Mouse (Mus musculus) 3T3-L1 (cell line): Measurements from ENCODE around the gene Adgrg1.

Source experiments
- DNase-seq: peaks from one replicate; pipeline ENCODE4 v3.0.0-alpha.2; 2015; ENCODE audit warnings: low read depth, low spot score

The Adgrg1 gene

GRCm38 (mm10) chr8:94976651-94977417, 2.3 kb downstream of the Adgrg1 start:
- DNase-seq, result no peak

GRCm38 (mm10) chr8:94978131-94978530, 3.6 kb downstream of the Adgrg1 start:
- DNase-seq, result no peak

GRCm38 (mm10) chr8:94978593-94979319, 4.2 kb downstream of the Adgrg1 start:
- DNase-seq, result no peak

GRCm38 (mm10) chr8:94980176-94980575, 5.6 kb downstream of the Adgrg1 start:
- DNase-seq, result no peak

- no peak for DNase-seq
Observed at GRCm38 (mm10) chr8:94980976-94981375, 6.4 kb downstream of the Adgrg1 start.

- DNase-seq, result no peak
Observed at GRCm38 (mm10) chr8:94981848-94982247, 7.3 kb downstream of the Adgrg1 start.

- no peak for DNase-seq
Observed at GRCm38 (mm10) chr8:94983146-94983545, 8.6 kb downstream of the Adgrg1 start.

GRCm38 (mm10) chr8:94983881-94984516, 9.4 kb downstream of the Adgrg1 start:
- peak; percentile 90 for DNase-seq

- no peak for DNase-seq
Observed at GRCm38 (mm10) chr8:94985023-94985422, 10.5 kb downstream of the Adgrg1 start.

- no peak for DNase-seq
Observed at GRCm38 (mm10) chr8:94986676-94987075, 12.1 kb downstream of the Adgrg1 start.

- DNase-seq, result no peak
Observed at GRCm38 (mm10) chr8:94987553-94987952, 13.0 kb downstream of the Adgrg1 start.

- no peak for DNase-seq
Observed at GRCm38 (mm10) chr8:94988619-94989018, 14.1 kb downstream of the Adgrg1 start.

GRCm38 (mm10) chr8:94989711-94990110, 15.2 kb downstream of the Adgrg1 start:
- DNase-seq, result no peak

- no peak for DNase-seq
Observed at GRCm38 (mm10) chr8:94990598-94991453, 16.3 kb downstream of the Adgrg1 start.

- DNase-seq, result no peak
Observed at GRCm38 (mm10) chr8:94991454-94991994, 17.0 kb downstream of the Adgrg1 start.

GRCm38 (mm10) chr8:94992010-94992409, 17.5 kb downstream of the Adgrg1 start:
- no peak for DNase-seq

GRCm38 (mm10) chr8:94992534-94992933, 18.0 kb downstream of the Adgrg1 start:
- DNase-seq, result no peak

GRCm38 (mm10) chr8:94992996-94993724, 18.6 kb downstream of the Adgrg1 start:
- DNase-seq, result no peak

- DNase-seq, result no peak
Observed at GRCm38 (mm10) chr8:94994006-94994405, 19.5 kb downstream of the Adgrg1 start.

GRCm38 (mm10) chr8:94994510-94994909, 20.0 kb downstream of the Adgrg1 start:
- no peak for DNase-seq
